Mouse (Mus musculus) CD4-positive, CD25-positive, alpha-beta regulatory T cell, adult 4 months (primary cell): ENCODE measurements around the gene Orai1. TPM values are rescaled to one million over a fixed set of nuclear protein-coding genes. Genes with fewer than 3 reads are reported as not detected.
A peak's percentile ranks its signal among the peaks of the same experiment; 100 is the strongest.
"Not testable (repeated sequence)": the region's sequence is repeated elsewhere in the genome, so short reads cannot be mapped to it uniquely, and the experiment has no call there.

Experiments used
- ATAC-seq: one replicate; pipeline ENCODE4 v1.8.0; 2017
- polyA plus RNA-seq, 2 experiments: library from polyadenylated mRNA; unstranded; fragments of 100-300 nt; shearing (Covaris generic); gene quantifications; one replicate each; pipeline ENCODE4 v1.2.1; 2017

Orai1 gene
- 1 to 10 TPM; 4.2 to 8.1 TPM for polyA plus RNA-seq

GRCm38 (mm10) chr5:123014753-123015701, at the start of gene Orai1:
Gene Orai1 (plus strand): TSS chr5:123015074.
- peak; percentile 82 for ATAC-seq

- ATAC-seq = no peak
Measured at GRCm38 (mm10) chr5:122965427-122965826, 49.4 kb upstream of the Orai1 start.

GRCm38 (mm10) chr5:122968322-122968721, 46.6 kb upstream of the Orai1 start:
- peak; percentile 87 for ATAC-seq

- no peak for ATAC-seq
Measured at GRCm38 (mm10) chr5:122970056-122970455, 44.8 kb upstream of the Orai1 start.

GRCm38 (mm10) chr5:122971438-122971837, 43.4 kb upstream of the Orai1 start:
- ATAC-seq = no peak

GRCm38 (mm10) chr5:122972116-122972515, 42.8 kb upstream of the Orai1 start:
- ATAC-seq = no peak

- ATAC-seq = not testable (repeated sequence)
Measured at GRCm38 (mm10) chr5:122974701-122975100, 40.2 kb upstream of the Orai1 start.

GRCm38 (mm10) chr5:122978970-122979369, 35.9 kb upstream of the Orai1 start:
- ATAC-seq = no peak

- ATAC-seq = peak; percentile 32
Measured at GRCm38 (mm10) chr5:122984483-122984882, 30.4 kb upstream of the Orai1 start.

GRCm38 (mm10) chr5:122985276-122985675, 29.6 kb upstream of the Orai1 start:
- ATAC-seq = no peak

GRCm38 (mm10) chr5:122986091-122986493, 28.8 kb upstream of the Orai1 start:
- no peak for ATAC-seq

- ATAC-seq = peak; percentile 4
Measured at GRCm38 (mm10) chr5:122987211-122988020, 27.5 kb upstream of the Orai1 start.

GRCm38 (mm10) chr5:122988021-122988751, 26.7 kb upstream of the Orai1 start:
- ATAC-seq = peak; percentile 2

GRCm38 (mm10) chr5:122989001-122989525, 25.8 kb upstream of the Orai1 start:
- peak; percentile 38 for ATAC-seq

- ATAC-seq = no peak
Measured at GRCm38 (mm10) chr5:122989551-122990330, 25.1 kb upstream of the Orai1 start, which contains the start of gene Kdm2b. Gene Kdm2b (minus strand): TSS chr5:122989823.

- ATAC-seq = peak; percentile 68
Measured at GRCm38 (mm10) chr5:122990411-122991160, 24.3 kb upstream of the Orai1 start.

- no peak for ATAC-seq
Measured at GRCm38 (mm10) chr5:122991350-122992004, 23.4 kb upstream of the Orai1 start.

GRCm38 (mm10) chr5:122993811-122994210, 21.1 kb upstream of the Orai1 start:
- no peak for ATAC-seq

GRCm38 (mm10) chr5:122994303-122994846, 20.5 kb upstream of the Orai1 start:
- ATAC-seq = peak; percentile 74

GRCm38 (mm10) chr5:122994910-122995309, 20.0 kb upstream of the Orai1 start:
- peak; percentile 19 for ATAC-seq
